Mouse (Mus musculus) midbrain, embryonic 13.5 days (tissue): ENCODE results near the gene Rxfp4. TPM values are rescaled to one million over a fixed set of nuclear protein-coding genes. Genes with fewer than 3 reads are reported as not detected.

Source experiments
- ATAC-seq: fragments of 200-750 bp; cut with Nextera tagmentation; 2 replicates; pipeline ENCODE4 v1.8.0; 2017; ENCODE audit warnings: mild to moderate bottlenecking, moderate TSS enrichment, moderate library complexity
- H3K27ac ChIP-seq: fragments of 300-500 bp; sonication (generic); 2 replicates; pipeline ENCODE4 v1.5.1; 2015; ENCODE audit warnings: inconsistent platforms, mild to moderate bottlenecking, moderate library complexity
- H3K27me3 ChIP-seq: fragments of 300-500 bp; sonication (generic); 2 replicates; pipeline ENCODE4 v1.6.1; 2015; ENCODE audit warnings: mild to moderate bottlenecking, inconsistent platforms
- H3K36me3 ChIP-seq: fragments of 300-500 bp; sonication (generic); 2 replicates; pipeline ENCODE4 v1.6.1; 2015; ENCODE audit warnings: mild to moderate bottlenecking, inconsistent platforms
- H3K4me1 ChIP-seq: fragments of 300-500 bp; sonication (generic); replicated peaks from 2 replicates; pipeline ENCODE4 v1.6.1; 2015; ENCODE audit warnings: inconsistent platforms
- H3K4me2 ChIP-seq: fragments of 300-500 bp; sonication (generic); replicated peaks from 2 replicates; pipeline ENCODE4 v1.6.1; 2015; ENCODE audit warnings: moderate library complexity, mild to moderate bottlenecking, inconsistent platforms
- H3K4me3 ChIP-seq: fragments of 300-500 bp; sonication (generic); replicated peaks from 2 replicates; pipeline ENCODE4 v1.5.1; 2015; ENCODE audit warnings: mild to moderate bottlenecking, inconsistent platforms
- H3K9ac ChIP-seq: fragments of 300-500 bp; sonication (generic); replicated peaks from 2 replicates; pipeline ENCODE4 v1.6.1; 2015; ENCODE audit warnings: mild to moderate bottlenecking, inconsistent platforms
- H3K9me3 ChIP-seq: fragments of 300-500 bp; sonication (generic); 2 replicates; pipeline ENCODE4 v1.6.1; 2016; ENCODE audit warnings: mild to moderate bottlenecking, inconsistent platforms
- WGBS: fragments of 180-500 bp; shearing (Covaris S2); methylation state at CpG from one replicate; pipeline ENCODE4 v1.1.7; 2015; 5-methylcytosine and 5-hydroxymethylcytosine counted together
- polyA plus RNA-seq: library from polyadenylated mRNA; unstranded; fragments of >200 nt; fragmentation: Nextera tagmentation; extraction: Ambion mirVana; gene quantifications from 2 replicates; pipeline ENCODE4 v1.2.1, GENCODE M21; 2015

The Rxfp4 gene
- polyA plus RNA-seq, 1 experiment from 2014 or later: not detected

GRCm38 (mm10) chr3:88623346-88624135, 29.4 kb downstream of the Rxfp4 start:
- Histone ChIP-seq H3K36me3 (peaks cover 15% of the 10 kb centered on the region), H3K4me1 (peaks cover 59% of the 10 kb centered on the region), H3K4me2 (peak overlapping the region; percentile 97), H3K9ac (peak overlapping the region; percentile 94), H3K27me3 (no peaks in the 10 kb centered on the region), H3K4me3 (peak overlapping the region; percentile 77), H3K9me3 (no peaks in the 10 kb centered on the region), H3K27ac (peak overlapping the region; percentile 99)
- ATAC-seq: peak; percentile 9; the same call in 1 of the 2 replicates
- 2% methylated on average over 15 of the region's 15 CpGs for WGBS

- Histone ChIP-seq H3K4me1 (peaks cover 54% of the 10 kb centered on the region), H3K27me3 (no peaks in the 10 kb centered on the region), H3K4me2 (peak overlapping the region; percentile 97), H3K36me3 (peaks cover 15% of the 10 kb centered on the region), H3K9me3 (no peaks in the 10 kb centered on the region), H3K27ac (peak overlapping the region; percentile 99), H3K4me3 (peak overlapping the region; percentile 77), H3K9ac (peak overlapping the region; percentile 94)
- ATAC-seq: peak; percentile 57
- 0% methylated on average over 6 of the region's 6 CpGs for WGBS
Observed at GRCm38 (mm10) chr3:88622941-88623345, 30.0 kb downstream of the Rxfp4 start.

- H3K27ac ChIP-seq: peak overlapping the region; percentile 99
- H3K4me2 ChIP-seq: peak overlapping the region; percentile 97
- peak overlapping the region; percentile 94 for H3K9ac ChIP-seq
- peaks cover 50% of the 10 kb centered on the region for H3K4me1 ChIP-seq
- peaks cover 15% of the 10 kb centered on the region for H3K36me3 ChIP-seq
- peak; percentile 13; the same call in 1 of the 2 replicates for ATAC-seq
- H3K4me3 ChIP-seq: peak overlapping the region; percentile 77
- H3K27me3 ChIP-seq: no peaks in the 10 kb centered on the region
- under 1% methylated on average over 24 of the region's 24 CpGs for WGBS
- no peaks in the 10 kb centered on the region for H3K9me3 ChIP-seq
Observed at GRCm38 (mm10) chr3:88622113-88622940, 30.6 kb downstream of the Rxfp4 start.

GRCm38 (mm10) chr3:88621537-88622112, 31.3 kb downstream of the Rxfp4 start:
- no peaks in the 10 kb centered on the region for H3K9me3 ChIP-seq
- peaks cover 15% of the 10 kb centered on the region for H3K36me3 ChIP-seq
- ATAC-seq: peak; percentile 25
- peak overlapping the region; percentile 99 for H3K27ac ChIP-seq
- no peaks in the 10 kb centered on the region for H3K27me3 ChIP-seq
- H3K9ac ChIP-seq: peak overlapping the region; percentile 94
- under 1% methylated on average over 36 of the region's 36 CpGs for WGBS
- peak overlapping the region; percentile 97 for H3K4me2 ChIP-seq
- H3K4me3 ChIP-seq: peak overlapping the region; percentile 77
- H3K4me1 ChIP-seq: peaks cover 43% of the 10 kb centered on the region

- peaks cover 10% of the 10 kb centered on the region; the same call in 1 of the 2 replicates for H3K36me3 ChIP-seq
- WGBS: 0% methylated on average over 46 of the region's 64 CpGs
- peaks cover 43% of the 10 kb centered on the region for H3K4me1 ChIP-seq
- no peaks in the 10 kb centered on the region for H3K9me3 ChIP-seq
- no peaks in the 10 kb centered on the region for H3K27me3 ChIP-seq
- peak overlapping the region; percentile 97 for H3K4me2 ChIP-seq
- peak overlapping the region; percentile 77 for H3K4me3 ChIP-seq
- peak; percentile 75 for ATAC-seq
- peak overlapping the region; percentile 99 for H3K27ac ChIP-seq
- H3K9ac ChIP-seq: peak overlapping the region; percentile 94
Observed at GRCm38 (mm10) chr3:88620992-88621536, 31.9 kb downstream of the Rxfp4 start.

GRCm38 (mm10) chr3:88620146-88620991, 32.6 kb downstream of the Rxfp4 start:
- peak overlapping the region; percentile 97 for H3K4me2 ChIP-seq
- H3K9me3 ChIP-seq: no peaks in the 10 kb centered on the region
- peak overlapping the region; percentile 94 for H3K9ac ChIP-seq
- H3K27me3 ChIP-seq: no peaks in the 10 kb centered on the region
- peak overlapping the region; percentile 77 for H3K4me3 ChIP-seq
- H3K27ac ChIP-seq: peak overlapping the region; percentile 99
- peaks cover 4% of the 10 kb centered on the region; the same call in 1 of the 2 replicates for H3K36me3 ChIP-seq
- ATAC-seq: 0 out of 2 replicates have a peak, but pooled peaks have one; percentile 1
- H3K4me1 ChIP-seq: peaks cover 43% of the 10 kb centered on the region
- WGBS: 15% methylated on average over 15 of the region's 15 CpGs

- no peak for ATAC-seq
- H3K4me1 ChIP-seq: peaks cover 37% of the 10 kb centered on the region
- H3K27me3 ChIP-seq: no peaks in the 10 kb centered on the region
- no peaks in the 10 kb centered on the region for H3K36me3 ChIP-seq
- no peaks in the 10 kb centered on the region for H3K9me3 ChIP-seq
- no peak overlapping the region for H3K4me3 ChIP-seq
- WGBS: 39% methylated on average over 9 of the region's 9 CpGs
- H3K27ac ChIP-seq: no peak overlapping the region; the same call in 1 of the 2 replicates
- H3K4me2 ChIP-seq: no peak overlapping the region
- H3K9ac ChIP-seq: no peak overlapping the region
Observed at GRCm38 (mm10) chr3:88619113-88620097, 33.5 kb downstream of the Rxfp4 start.

GRCm38 (mm10) chr3:88618074-88618871, 34.7 kb downstream of the Rxfp4 start:
- no peak overlapping the region for H3K4me3 ChIP-seq
- no peaks in the 10 kb centered on the region for H3K36me3 ChIP-seq
- H3K9me3 ChIP-seq: no peaks in the 10 kb centered on the region
- H3K4me1 ChIP-seq: peaks cover 27% of the 10 kb centered on the region
- no peaks in the 10 kb centered on the region for H3K27me3 ChIP-seq
- no peak overlapping the region for H3K9ac ChIP-seq
- 76% methylated on average over 8 of the region's 8 CpGs for WGBS
- H3K27ac ChIP-seq: no peak overlapping the region
- H3K4me2 ChIP-seq: no peak overlapping the region
- no peak for ATAC-seq

GRCm38 (mm10) chr3:88616951-88617500, 35.9 kb downstream of the Rxfp4 start:
- ATAC-seq: no peak
- no peaks in the 10 kb centered on the region for H3K36me3 ChIP-seq
- H3K4me3 ChIP-seq: no peak overlapping the region
- H3K9me3 ChIP-seq: no peaks in the 10 kb centered on the region
- WGBS: 78% methylated on average over 3 of the region's 3 CpGs
- H3K9ac ChIP-seq: no peak overlapping the region
- H3K4me1 ChIP-seq: peaks cover 27% of the 10 kb centered on the region
- H3K4me2 ChIP-seq: no peak overlapping the region
- H3K27me3 ChIP-seq: no peaks in the 10 kb centered on the region
- no peak overlapping the region for H3K27ac ChIP-seq
